Mouse (Mus musculus): ENCODE measurements at regions not wholly inside any gene's neighbourhood (a gene's known extent, or its start where the extent isn't known, plus 50 kb on each side); places are given as distances from the start of the nearest gene placed in this dataset.

- no peaks in the 10 kb centered on the region for H3K9me3 ChIP-seq (replicated peaks)
- peaks cover 39% of the 10 kb centered on the region for H3K27me3 ChIP-seq
- peaks cover 11% of the 10 kb centered on the region for H3K4me1 ChIP-seq
- WGBS = 83% methylated on average over 3 of the region's 3 CpGs
- no peak overlapping the region for H3K27ac ChIP-seq
- H3K36me3 ChIP-seq (ENCODE audit: poor library complexity, severe bottlenecking) = no peaks in the 10 kb centered on the region
- no peak overlapping the region for H3K4me3 ChIP-seq
- H3K4me2 ChIP-seq = no peak overlapping the region
- H3K9ac ChIP-seq = no peak overlapping the region
- no peak for ATAC-seq
These were observed 140.6 kb downstream of the Kcnk1 start for GRCm38 (mm10) chr8:126135573-126135972.

- ATAC-seq = no peak
- WGBS = 87% methylated on average over 3 of the region's 3 CpGs
- peaks cover 11% of the 10 kb centered on the region for H3K4me1 ChIP-seq
These were observed 142.0 kb downstream of the Kcnk1 start for GRCm38 (mm10) chr8:126136946-126137345.

GRCm38 (mm10) chr8:126137452-126137851 is 142.5 kb downstream of the Kcnk1 start:
- Histone ChIP-seq H3K27ac (no peak overlapping the region), H3K4me3 (no peak overlapping the region), H3K9me3 (replicated peaks) (no peaks in the 10 kb centered on the region), H3K4me2 (no peak overlapping the region), H3K4me1 (peaks cover 11% of the 10 kb centered on the region), H3K9ac (no peak overlapping the region), H3K36me3 (ENCODE audit: poor library complexity, severe bottlenecking) (no peaks in the 10 kb centered on the region), H3K27me3 (peaks cover 46% of the 10 kb centered on the region)
- WGBS = 61% methylated on average over 4 of the region's 4 CpGs
- ATAC-seq = no peak

More at GRCm38 (mm10) chr8:126136946-126137345, 142.0 kb downstream of the Kcnk1 start:
- no peaks in the 10 kb centered on the region for H3K9me3 ChIP-seq (replicated peaks)
- H3K27ac ChIP-seq = no peak overlapping the region
- no peaks in the 10 kb centered on the region for H3K36me3 ChIP-seq (ENCODE audit: poor library complexity, severe bottlenecking)
- H3K4me3 ChIP-seq = no peak overlapping the region
- H3K27me3 ChIP-seq = peaks cover 46% of the 10 kb centered on the region
- no peak overlapping the region for H3K9ac ChIP-seq
- H3K4me2 ChIP-seq = no peak overlapping the region

GRCm38 (mm10) chr8:126138645-126139545 is 143.9 kb downstream of the Kcnk1 start:
- H3K27ac ChIP-seq = no peak overlapping the region
- WGBS = 1% methylated on average over 89 of the region's 95 CpGs
- no peaks in the 10 kb centered on the region for H3K36me3 ChIP-seq (ENCODE audit: poor library complexity, severe bottlenecking)
- peaks cover 46% of the 10 kb centered on the region for H3K27me3 ChIP-seq
- peak overlapping the region; percentile 52 for H3K4me3 ChIP-seq
- no peaks in the 10 kb centered on the region for H3K9me3 ChIP-seq (replicated peaks)
- peak overlapping the region; percentile 94 for H3K4me2 ChIP-seq
- ATAC-seq = 0 out of 2 replicates have a peak, but pooled peaks have one; percentile 38
- peaks cover 11% of the 10 kb centered on the region for H3K4me1 ChIP-seq
- peak overlapping the region; percentile 62 for H3K9ac ChIP-seq

GRCm38 (mm10) chr8:126139546-126139870 is 144.5 kb downstream of the Kcnk1 start:
- Histone ChIP-seq H3K27me3 (peaks cover 46% of the 10 kb centered on the region), H3K4me1 (peaks cover 11% of the 10 kb centered on the region), H3K4me2 (peak overlapping the region; percentile 94), H3K4me3 (peak overlapping the region; percentile 52), H3K9me3 (replicated peaks) (no peaks in the 10 kb centered on the region), H3K27ac (no peak overlapping the region), H3K9ac (peak overlapping the region; percentile 62), H3K36me3 (ENCODE audit: poor library complexity, severe bottlenecking) (no peaks in the 10 kb centered on the region)
- no peak for ATAC-seq
- WGBS = 15% methylated on average over 11 of the region's 11 CpGs

- peaks cover 11% of the 10 kb centered on the region for H3K4me1 ChIP-seq
- no peak overlapping the region for H3K4me2 ChIP-seq
- peaks cover 43% of the 10 kb centered on the region for H3K27me3 ChIP-seq
- H3K4me3 ChIP-seq = no peak overlapping the region
- H3K9me3 ChIP-seq (replicated peaks) = no peaks in the 10 kb centered on the region
- H3K9ac ChIP-seq = no peak overlapping the region
- 89% methylated on average over 6 of the region's 6 CpGs for WGBS
- ATAC-seq = no peak
- H3K36me3 ChIP-seq (ENCODE audit: poor library complexity, severe bottlenecking) = no peaks in the 10 kb centered on the region
- no peak overlapping the region for H3K27ac ChIP-seq
These were observed 146.0 kb downstream of the Kcnk1 start for GRCm38 (mm10) chr8:126140998-126141397.

- no peak for ATAC-seq
- Histone ChIP-seq H3K4me1 (no peaks in the 10 kb centered on the region), H3K27ac (no peak overlapping the region), H3K9me3 (replicated peaks) (no peaks in the 10 kb centered on the region), H3K9ac (no peak overlapping the region), H3K4me2 (no peak overlapping the region), H3K36me3 (ENCODE audit: poor library complexity, severe bottlenecking) (no peaks in the 10 kb centered on the region), H3K27me3 (no peaks in the 10 kb centered on the region), H3K4me3 (no peak overlapping the region)
- 86% methylated on average over 4 of the region's 4 CpGs for WGBS
These were observed 146.8 kb upstream of the Slc35f3 start for GRCm38 (mm10) chr8:126151527-126151926.

- 77% methylated on average over 1 of the region's 1 CpGs for WGBS
- H3K27ac ChIP-seq = no peak overlapping the region
- no peak overlapping the region for H3K4me2 ChIP-seq
- no peak overlapping the region for H3K9ac ChIP-seq
- no peak overlapping the region for H3K4me3 ChIP-seq
- H3K4me1 ChIP-seq = no peaks in the 10 kb centered on the region
- no peaks in the 10 kb centered on the region for H3K9me3 ChIP-seq (replicated peaks)
- H3K36me3 ChIP-seq (ENCODE audit: poor library complexity, severe bottlenecking) = no peaks in the 10 kb centered on the region
- ATAC-seq = no peak
- no peaks in the 10 kb centered on the region for H3K27me3 ChIP-seq
These were observed 144.4 kb upstream of the Slc35f3 start for GRCm38 (mm10) chr8:126153955-126154354.

GRCm38 (mm10) chr8:126157452-126158185 is 140.7 kb upstream of the Slc35f3 start:
- ATAC-seq = no peak
- no peak overlapping the region for H3K27ac ChIP-seq
- H3K4me3 ChIP-seq = no peak overlapping the region
- no peaks in the 10 kb centered on the region for H3K36me3 ChIP-seq (ENCODE audit: poor library complexity, severe bottlenecking)
- no peaks in the 10 kb centered on the region for H3K4me1 ChIP-seq
- no peak overlapping the region for H3K9ac ChIP-seq
- no peak overlapping the region for H3K4me2 ChIP-seq
- no peaks in the 10 kb centered on the region for H3K9me3 ChIP-seq (replicated peaks)
- 71% methylated on average over 8 of the region's 8 CpGs for WGBS
- no peaks in the 10 kb centered on the region for H3K27me3 ChIP-seq

GRCm38 (mm10) chr8:126159485-126159884 is 138.9 kb upstream of the Slc35f3 start:
- WGBS = 97% methylated on average over 4 of the region's 4 CpGs
- H3K27ac ChIP-seq = no peak overlapping the region
- no peaks in the 10 kb centered on the region for H3K4me1 ChIP-seq
- no peak for ATAC-seq
- H3K9me3 ChIP-seq (replicated peaks) = no peaks in the 10 kb centered on the region
- H3K4me2 ChIP-seq = no peak overlapping the region
- H3K4me3 ChIP-seq = no peak overlapping the region
- no peaks in the 10 kb centered on the region for H3K36me3 ChIP-seq (ENCODE audit: poor library complexity, severe bottlenecking)
- H3K9ac ChIP-seq = no peak overlapping the region
- H3K27me3 ChIP-seq = no peaks in the 10 kb centered on the region

GRCm38 (mm10) chr8:126160356-126160975 is 137.9 kb upstream of the Slc35f3 start:
- H3K4me3 ChIP-seq = no peak overlapping the region
- no peaks in the 10 kb centered on the region for H3K9me3 ChIP-seq (replicated peaks)
- no peaks in the 10 kb centered on the region for H3K27me3 ChIP-seq
- no peaks in the 10 kb centered on the region for H3K36me3 ChIP-seq (ENCODE audit: poor library complexity, severe bottlenecking)
- H3K9ac ChIP-seq = no peak overlapping the region
- H3K4me2 ChIP-seq = no peak overlapping the region
- ATAC-seq = no peak
- WGBS = 65% methylated on average over 9 of the region's 9 CpGs
- no peak overlapping the region for H3K27ac ChIP-seq
- no peaks in the 10 kb centered on the region for H3K4me1 ChIP-seq

GRCm38 (mm10) chr8:126162748-126163371 is 135.5 kb upstream of the Slc35f3 start:
- 51% methylated on average over 11 of the region's 11 CpGs for WGBS
- Histone ChIP-seq H3K4me2 (no peak overlapping the region), H3K9ac (no peak overlapping the region), H3K27ac (peak overlapping the region; percentile 45; the same call in 1 of the 2 replicates), H3K4me1 (no peaks in the 10 kb centered on the region), H3K4me3 (no peak overlapping the region), H3K27me3 (no peaks in the 10 kb centered on the region), H3K36me3 (ENCODE audit: poor library complexity, severe bottlenecking) (no peaks in the 10 kb centered on the region), H3K9me3 (replicated peaks) (no peaks in the 10 kb centered on the region)
- peak; percentile 70 for ATAC-seq
